Mouse (Mus musculus) adrenal gland (tissue): ENCODE measurements around the gene Snrnp40.

Experiments
- intact Hi-C: fragments of 180-260 bp; cut with DNase I; formaldehyde crosslinking; loops from one replicate; pipeline ENCODE4 v1.15.1; 2025

Gene Snrnp40

GRCm38 (mm10) chr4:130377500-130377899, 17.6 kb downstream of the Snrnp40 start:
- intact Hi-C loops: no loop called here

GRCm38 (mm10) chr4:130379181-130379580, 19.2 kb downstream of the Snrnp40 start:
- intact Hi-C loops: no loop called here

GRCm38 (mm10) chr4:130380418-130380817, 20.5 kb downstream of the Snrnp40 start:
- intact Hi-C loops: no loop called here

- intact Hi-C loops: no loop called here
Observed at GRCm38 (mm10) chr4:130387256-130387655, 27.3 kb downstream of the Snrnp40 start.

GRCm38 (mm10) chr4:130389496-130389895, 29.6 kb downstream of the Snrnp40 start:
- intact Hi-C loops: no loop called here

GRCm38 (mm10) chr4:130389927-130390326, 30.0 kb downstream of the Snrnp40 start:
- intact Hi-C loops: no loop called here

GRCm38 (mm10) chr4:130391265-130391664, 31.3 kb downstream of the Snrnp40 start:
- intact Hi-C loops: no loop called here
